Mouse (Mus musculus) megakaryocyte progenitor cell, adult 5-6 weeks (primary cell): ENCODE measurements around the gene Cldn18. TPM values are rescaled to one million over a fixed set of nuclear protein-coding genes. Genes with fewer than 3 reads are reported as not detected.
A peak's percentile ranks its signal among the peaks of the same experiment; 100 is the strongest.

ENCODE experiments used
- ATAC-seq: replicated peaks from 2 replicates; pipeline ENCODE4 v1.8.0; 2016; ENCODE audit warnings: mild to moderate bottlenecking, moderate TSS enrichment, inconsistent platforms; ENCODE audit not compliant: poor library complexity
- total RNA-seq, 2 experiments: library from RNA; stranded (forward) in 1 of 2; stranded (reverse) in 1 of 2; fragments of 157-497, 149-512 nt in 1 of 2; fragments of 200-1000 nt in 1 of 2; gene quantifications; 2 replicates each; pipeline versions ENCODE4 v1.2.3 to v1.2.4; 2015 to 2017

Gene Cldn18
- total RNA-seq (2015) (not detected in 2 replicates), total RNA-seq (2017) (not detected in 2 replicates)

- ATAC-seq: no peak
These were observed at the start of gene Cldn18 for GRCm38 (mm10) chr9:99717134-99717533. TSS of gene Cldn18 (minus strand) at chr9:99717267.

DNA sequence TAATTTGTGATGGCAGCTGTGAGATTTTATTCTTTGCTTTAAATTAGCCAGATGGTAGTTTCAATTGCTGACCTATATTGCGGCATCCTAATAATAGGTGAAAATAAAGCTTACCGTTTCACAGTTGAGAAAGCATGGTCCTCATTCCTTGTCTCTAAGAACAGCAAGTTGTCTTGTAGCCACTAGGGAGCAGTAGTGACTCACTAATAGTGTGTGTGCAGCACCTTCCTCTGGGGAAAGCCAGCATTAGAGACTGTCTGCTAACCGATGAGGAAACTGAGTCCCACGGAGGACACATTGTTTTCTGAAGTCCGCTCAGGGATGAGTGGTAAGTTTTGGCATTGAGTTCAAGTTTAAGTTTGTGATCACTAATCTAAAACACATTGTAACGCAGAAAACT is 46.5 kb upstream of the Cldn18 start:
- ATAC-seq: peak; percentile 57

GRCm38 (mm10) chr9:99750272-99750671 is 33.2 kb upstream of the Cldn18 start:
- ATAC-seq: no peak

DNA sequence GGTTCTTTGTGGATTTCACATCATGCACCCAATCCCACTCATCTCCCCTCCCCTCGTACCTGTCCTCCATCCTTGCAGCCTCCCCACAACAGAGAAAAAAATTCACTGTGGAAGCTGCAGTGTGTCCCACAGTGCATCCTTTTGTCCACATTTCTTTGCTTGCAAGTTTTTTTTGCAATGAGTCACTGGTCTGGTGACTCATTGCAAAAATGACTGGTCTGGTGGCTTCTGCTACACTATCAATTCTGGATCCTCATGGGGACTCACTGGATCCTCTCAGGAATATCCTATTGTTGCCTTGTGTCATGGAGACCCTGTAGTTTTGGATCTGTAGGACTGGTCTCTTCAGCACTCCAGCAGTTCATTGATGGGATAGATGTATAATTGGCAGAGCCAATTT is 31.2 kb upstream of the Cldn18 start:
- ATAC-seq: no peak

- no peak for ATAC-seq
These were observed 30.7 kb upstream of the Cldn18 start for GRCm38 (mm10) chr9:99747731-99748130.

- ATAC-seq: no peak
These were observed 27.5 kb upstream of the Cldn18 start for GRCm38 (mm10) chr9:99744548-99744947.

DNA sequence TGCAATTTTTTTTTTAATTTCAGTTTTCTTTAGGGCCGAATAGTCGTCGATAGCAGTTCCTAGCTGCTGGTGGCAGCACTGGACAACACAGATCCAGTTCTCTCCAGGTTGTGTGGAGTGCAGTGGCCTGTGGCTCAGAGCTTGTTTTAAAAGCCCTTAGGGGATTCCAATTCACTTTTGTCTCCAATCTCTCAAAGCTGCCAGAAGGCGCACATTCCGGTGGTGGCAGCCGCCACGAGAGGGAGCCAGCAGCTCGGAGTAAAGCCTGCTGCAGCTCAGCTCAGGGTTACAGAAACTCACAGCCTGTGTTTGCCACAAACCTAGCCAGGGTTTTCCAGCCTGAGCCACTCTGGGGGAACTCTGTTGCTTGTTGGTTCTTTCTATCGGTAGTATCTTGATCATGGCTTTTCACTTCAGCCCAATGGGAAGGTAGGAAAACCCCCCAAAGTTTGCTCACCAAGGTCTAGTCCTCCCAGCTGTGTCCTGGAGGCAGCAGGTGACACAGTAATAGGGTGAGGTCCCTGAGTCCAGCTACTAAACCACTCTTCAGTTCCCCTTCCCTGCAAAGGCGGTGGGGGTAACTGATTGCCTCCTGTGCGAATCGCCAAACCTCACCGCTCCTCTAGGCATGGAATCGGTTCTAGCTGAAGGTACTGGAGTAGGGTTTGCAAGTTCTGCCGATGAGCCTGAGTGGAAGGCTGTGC is 13.0 kb upstream of the Cldn18 start:
- ATAC-seq: 0 out of 2 replicates have a peak, but pooled peaks have one; percentile 42

DNA sequence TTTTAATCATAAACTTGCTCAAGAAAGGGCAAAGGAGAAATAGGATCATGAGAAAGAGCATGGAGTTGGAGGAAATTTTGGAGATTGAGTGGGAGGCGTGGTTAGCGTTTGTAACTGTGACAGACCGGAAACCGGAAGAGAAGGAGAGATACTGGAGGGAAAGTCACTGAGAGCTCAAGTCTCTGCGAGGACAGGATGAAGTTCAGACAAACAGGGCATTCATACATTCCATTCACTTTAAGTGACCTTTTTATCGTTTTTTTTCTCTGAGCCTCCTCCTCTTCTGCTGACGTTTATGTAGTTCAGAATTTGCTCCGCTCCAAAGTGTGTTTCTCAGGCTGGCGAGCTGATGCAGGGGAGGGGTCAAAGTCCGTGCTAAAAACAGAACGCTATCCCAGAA is 10.8 kb upstream of the Cldn18 start:
- ATAC-seq: no peak

GRCm38 (mm10) chr9:99725278-99725677 is 8.2 kb upstream of the Cldn18 start:
- ATAC-seq: no peak

GRCm38 (mm10) chr9:99720011-99720410 is 2.9 kb upstream of the Cldn18 start:
- no peak for ATAC-seq

DNA sequence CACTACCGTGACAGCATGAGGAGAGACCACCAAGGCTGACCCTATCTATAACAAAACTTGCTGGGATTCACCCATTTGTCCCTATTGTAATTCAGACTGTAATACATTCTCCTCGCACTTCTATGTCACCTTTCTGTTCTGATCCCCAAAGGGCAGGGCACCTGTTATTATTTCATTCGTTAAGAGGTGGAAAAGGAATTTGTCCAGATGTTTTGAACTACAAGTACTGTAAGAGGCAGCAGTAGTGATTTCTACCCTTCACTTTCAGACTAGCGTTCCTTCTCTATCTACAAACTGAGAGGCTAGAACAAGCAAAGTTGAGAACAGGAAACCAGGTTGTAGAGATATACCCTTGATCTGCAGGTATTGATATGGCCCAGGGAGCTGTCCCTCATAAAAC is 6.8 kb downstream of the Cldn18 start:
- no peak for ATAC-seq

GRCm38 (mm10) chr9:99709588-99710248 is 7.3 kb downstream of the Cldn18 start:
- no peak for ATAC-seq

DNA sequence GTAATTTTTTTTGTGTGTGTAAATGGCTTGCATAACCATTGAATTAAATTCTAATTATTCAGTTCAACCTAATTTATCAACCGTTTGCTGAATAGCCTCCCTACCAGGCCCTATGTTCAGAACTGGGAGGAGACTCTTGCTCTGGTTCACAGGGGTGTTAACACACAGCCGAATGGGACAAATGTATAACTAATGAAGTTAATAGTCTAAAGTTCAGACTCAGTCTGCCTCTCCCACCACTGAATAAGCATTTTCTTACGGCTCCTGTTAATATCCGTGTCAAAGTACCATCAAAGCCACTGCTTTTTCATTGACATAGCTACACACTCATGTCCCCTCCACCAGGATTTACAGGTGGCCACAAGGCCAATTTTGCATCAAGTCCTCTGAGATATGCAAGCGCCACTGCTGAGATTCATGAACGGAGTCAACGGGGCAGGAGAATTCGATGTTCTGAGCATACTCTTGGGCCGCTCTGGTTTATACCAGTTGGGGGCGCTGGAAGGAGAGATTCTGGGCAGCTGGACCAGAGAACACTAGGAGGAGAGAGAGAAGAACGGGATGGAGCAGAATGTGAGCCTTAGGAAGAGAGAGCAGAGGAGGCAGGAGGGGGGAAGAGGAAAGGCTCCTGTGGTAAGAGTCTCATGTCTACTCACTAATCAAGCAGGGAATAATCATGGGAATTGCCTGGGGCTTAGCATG is 9.5 kb downstream of the Cldn18 start:
- ATAC-seq: no peak

DNA sequence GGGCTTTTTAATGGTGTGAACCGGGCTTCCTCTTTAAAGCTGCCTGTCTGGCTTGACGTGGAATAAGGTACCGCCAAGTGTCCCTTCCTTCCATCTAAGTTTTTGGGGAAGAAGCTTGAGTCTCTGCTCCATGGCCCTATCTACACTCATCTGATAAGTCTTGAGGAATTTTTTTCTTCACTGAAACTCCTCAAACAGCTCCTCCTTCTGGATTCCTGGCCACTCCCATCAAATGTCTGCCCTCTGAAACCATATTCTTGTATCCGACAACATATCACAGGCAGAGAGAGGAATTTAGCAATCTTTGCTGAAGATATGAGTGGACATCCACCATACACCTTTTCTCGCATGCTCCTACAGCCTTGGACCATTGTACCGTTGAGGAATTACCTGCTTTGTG is 10.8 kb downstream of the Cldn18 start:
- no peak for ATAC-seq

- ATAC-seq: no peak
These were observed 13.4 kb downstream of the Cldn18 start for GRCm38 (mm10) chr9:99703711-99704110.

- no peak for ATAC-seq
These were observed 14.9 kb downstream of the Cldn18 start for GRCm38 (mm10) chr9:99702215-99702614.

DNA sequence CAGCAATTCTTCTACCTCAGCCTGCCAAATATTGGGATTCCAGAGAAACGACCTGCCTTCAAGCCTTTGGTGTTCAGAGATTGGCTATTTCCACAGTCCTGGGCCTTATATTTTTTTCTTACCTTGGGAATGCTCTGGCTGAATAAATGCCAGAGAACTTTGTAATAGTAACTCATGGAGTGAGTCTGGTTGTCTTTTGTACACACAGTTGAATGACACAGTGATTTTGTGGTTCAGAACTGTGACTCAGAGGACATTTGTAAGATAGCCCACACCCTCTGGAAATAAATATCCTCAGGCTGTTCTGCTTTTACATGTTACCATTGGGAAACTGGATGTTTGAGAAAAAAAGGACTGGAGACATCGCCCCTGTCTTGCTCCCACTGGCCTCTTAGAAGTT is 15.9 kb downstream of the Cldn18 start:
- no peak for ATAC-seq

- no peak for ATAC-seq
These were observed 17.2 kb downstream of the Cldn18 start for GRCm38 (mm10) chr9:99699752-99700389.

- no peak for ATAC-seq
These were observed 22.1 kb downstream of the Cldn18 start for GRCm38 (mm10) chr9:99694961-99695360.

- ATAC-seq: no peak
These were observed 26.7 kb downstream of the Cldn18 start for GRCm38 (mm10) chr9:99690386-99690785.

DNA sequence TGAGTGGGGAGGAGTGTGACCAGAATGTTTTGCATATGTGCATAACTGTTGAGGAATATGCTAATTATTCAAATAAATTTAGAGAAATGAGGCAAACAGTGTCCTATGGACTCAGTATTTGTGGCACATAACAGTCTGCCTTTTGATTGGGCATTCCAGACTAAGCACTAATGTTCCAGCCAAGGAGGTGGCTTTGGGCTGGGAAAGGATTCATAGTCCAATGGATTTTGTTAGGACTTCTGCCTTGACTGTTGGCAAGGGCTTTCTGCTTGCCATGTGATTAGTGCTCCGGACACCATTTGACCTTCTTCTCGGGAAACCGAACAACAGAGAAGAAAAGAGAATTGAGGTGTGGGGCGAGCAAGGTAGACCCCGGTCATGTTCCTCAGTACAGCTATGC is 27.3 kb downstream of the Cldn18 start:
- no peak for ATAC-seq
